Mouse (Mus musculus) heart, postnatal 0 days (tissue): Measurements from ENCODE around the gene Adgrd1.
"Not testable (repeated sequence)": the region's sequence is repeated elsewhere in the genome, so short reads cannot be mapped to it uniquely, and the experiment has no call there.

ENCODE experiments used
- CTCF ChIP-seq: IDR thresholded peaks from 2 replicates; pipeline ENCODE4 v1.5.1; 2016; ENCODE audit warnings: antibody characterized with exemption, control low read depth, low read depth
- EP300 ChIP-seq: IDR thresholded peaks from 2 replicates; pipeline ENCODE4 v1.6.1; 2016; ENCODE audit warnings: antibody characterized with exemption, low read depth

GRCm38 (mm10) chr5:129128310-129128709 lies 31.8 kb downstream of the Adgrd1 start:
- TF ChIP-seq CTCF, EP300: not testable (repeated sequence)
